10 mouse cellular contexts compared by ENCODE assay signal in genomic region chr2:13398551-13398950, GRCm38 (mm10).
A peak's percentile ranks its signal among the peaks of the same experiment; 100 is the strongest.
DNase-seq lines count a peak whose midpoint lies in the region; ATAC-seq lines count a peak whose summit lies in the region.
"Had no signal": no experiment of that assay in that cellular context is flagged by ENCODE, and none has a peak within 500 bp of the region (broad histone marks: within the 10 kb centered on the region; RNA-seq: fewer than 3 reads in every experiment).

No protein-coding gene starts in this region.

- peak; percentile 91 for ATAC-seq in kidney, embryonic 14.5 days (ENCODE audit: low FRiP score, low TSS enrichment)
- peak; percentile 61; the same call in 1 of the 2 replicates for ATAC-seq in embryonic facial prominence, embryonic 11.5 days (replicated peaks; ENCODE audit: insufficient number of reproducible peaks, low FRiP score, low TSS enrichment, low read depth)
- peak; percentile 69 for ATAC-seq in forebrain, embryonic 16.5 days
- peak; percentile 43; the same call in 1 of the 2 replicates for ATAC-seq in midbrain, embryonic 14.5 days (ENCODE audit: low FRiP score, low TSS enrichment)
- no peak for ATAC-seq in intestine, embryonic 16.5 days

- no peaks in the 10 kb centered on the region for H3K27me3 ChIP-seq in kidney, embryonic 14.5 days (ENCODE audit: control insufficient read depth, insufficient read depth, low read length)
- H3K27me3 ChIP-seq in embryonic facial prominence, embryonic 11.5 days (ENCODE audit: control insufficient read depth, insufficient read depth, low read length), result no peaks in the 10 kb centered on the region
- no peaks in the 10 kb centered on the region for H3K27me3 ChIP-seq in forebrain, embryonic 16.5 days (replicated peaks; ENCODE audit: control insufficient read depth, insufficient read depth, low read length)
- H3K27me3 ChIP-seq in midbrain, embryonic 14.5 days (ENCODE audit: control insufficient read depth, insufficient read depth, low read length), result no peaks in the 10 kb centered on the region
- no peaks in the 10 kb centered on the region for H3K27me3 ChIP-seq in intestine, embryonic 16.5 days (replicated peaks; ENCODE audit: control insufficient read depth, insufficient read depth, low read length)
- H3K27me3 ChIP-seq: embryonic facial prominence, embryonic 15.5 days had no signal

- no peaks in the 10 kb centered on the region for H3K9me3 ChIP-seq in kidney, embryonic 14.5 days (ENCODE audit: control insufficient read depth, low read length)
- no peaks in the 10 kb centered on the region for H3K9me3 ChIP-seq in embryonic facial prominence, embryonic 11.5 days (replicated peaks; ENCODE audit: control insufficient read depth, low read length)
- no peaks in the 10 kb centered on the region for H3K9me3 ChIP-seq in forebrain, embryonic 16.5 days (ENCODE audit: control insufficient read depth, low read length)
- H3K9me3 ChIP-seq in midbrain, embryonic 14.5 days (ENCODE audit: control insufficient read depth, low read length), result no peaks in the 10 kb centered on the region
- H3K9me3 ChIP-seq in intestine, embryonic 16.5 days (ENCODE audit: control insufficient read depth, low read length), result no peaks in the 10 kb centered on the region
- H3K9me3 ChIP-seq: embryonic facial prominence, embryonic 15.5 days had no signal

- DNase-seq in kidney, postnatal 25 days, result no peak
- DNase-seq in embryonic facial prominence, embryonic 11.5 days (ENCODE audit: low spot score), result no peak
- no peak for DNase-seq in midbrain, embryonic 14.5 days
- DNase-seq in layer of hippocampus, adult 8-10 months (ENCODE audit: low spot score in 2 of 2), result no peak
- DNase-seq: kidney, adult 18-20 months had no signal

- H3K36me3 ChIP-seq in kidney, embryonic 14.5 days (ENCODE audit: control insufficient read depth, insufficient read depth, low read length), result no peaks in the 10 kb centered on the region
- H3K36me3 ChIP-seq in embryonic facial prominence, embryonic 11.5 days (replicated peaks; ENCODE audit: control insufficient read depth, insufficient read depth, low read depth, low read length), result no peaks in the 10 kb centered on the region
- H3K36me3 ChIP-seq in forebrain, embryonic 16.5 days (ENCODE audit: control insufficient read depth, insufficient read depth), result no peaks in the 10 kb centered on the region
- H3K36me3 ChIP-seq in midbrain, embryonic 14.5 days (ENCODE audit: control insufficient read depth, insufficient read depth, low read length), result no peaks in the 10 kb centered on the region
- no peaks in the 10 kb centered on the region for H3K36me3 ChIP-seq in intestine, embryonic 16.5 days (ENCODE audit: control insufficient read depth, insufficient read depth, low read length)
- H3K36me3 ChIP-seq: embryonic facial prominence, embryonic 15.5 days had no signal

- H3K9ac ChIP-seq in kidney, embryonic 14.5 days (ENCODE audit: low read depth, low read length), result no peak overlapping the region
- H3K9ac ChIP-seq in embryonic facial prominence, embryonic 11.5 days (replicated peaks; ENCODE audit: low read length), result no peak overlapping the region
- H3K9ac ChIP-seq in forebrain, embryonic 16.5 days (replicated peaks; ENCODE audit: low read depth, low read length), result no peak overlapping the region
- no peak overlapping the region for H3K9ac ChIP-seq in midbrain, embryonic 14.5 days (replicated peaks; ENCODE audit: low read length)
- H3K9ac ChIP-seq in intestine, embryonic 16.5 days (ENCODE audit: low read depth, low read length), result no peak overlapping the region
- H3K9ac ChIP-seq: embryonic facial prominence, embryonic 15.5 days had no signal

- H3K4me1 ChIP-seq in kidney, embryonic 14.5 days (ENCODE audit: control insufficient read depth, insufficient read depth, low read length), result peaks cover 14% of the 10 kb centered on the region
- H3K4me1 ChIP-seq in embryonic facial prominence, embryonic 11.5 days (ENCODE audit: control insufficient read depth, insufficient read depth, low read length), result no peaks in the 10 kb centered on the region
- H3K4me1 ChIP-seq in forebrain, embryonic 16.5 days (replicated peaks; ENCODE audit: control insufficient read depth, insufficient read depth, low read length), result peaks cover 7% of the 10 kb centered on the region; the same call in 1 of the 2 replicates
- peaks cover 17% of the 10 kb centered on the region for H3K4me1 ChIP-seq in midbrain, embryonic 14.5 days (ENCODE audit: control insufficient read depth, insufficient read depth, low read length)
- H3K4me1 ChIP-seq in intestine, embryonic 16.5 days (ENCODE audit: control insufficient read depth, insufficient read depth, low read length), result peaks cover 5% of the 10 kb centered on the region

- H3K4me3 ChIP-seq in kidney, embryonic 14.5 days (ENCODE audit: low read length), result no peak overlapping the region
- no peak overlapping the region for H3K4me3 ChIP-seq in embryonic facial prominence, embryonic 11.5 days (ENCODE audit: low read depth, low read length)
- H3K4me3 ChIP-seq in forebrain, embryonic 16.5 days (replicated peaks; ENCODE audit: low read length), result no peak overlapping the region
- no peak overlapping the region for H3K4me3 ChIP-seq in midbrain, embryonic 14.5 days (replicated peaks; ENCODE audit: low read depth, low read length)
- no peak overlapping the region for H3K4me3 ChIP-seq in intestine, embryonic 16.5 days (ENCODE audit: low read length)
- H3K4me3 ChIP-seq: embryonic facial prominence, embryonic 15.5 days had no signal

- 30% methylated on average over 4 of the region's 4 CpGs for WGBS in kidney, embryonic 14.5 days
- 63% methylated on average over 4 of the region's 4 CpGs for WGBS in embryonic facial prominence, embryonic 11.5 days
- WGBS in forebrain, embryonic 16.5 days, result 11% methylated on average over 4 of the region's 4 CpGs
- WGBS in midbrain, embryonic 14.5 days, result 19% methylated on average over 4 of the region's 4 CpGs
- WGBS in intestine, embryonic 16.5 days, result 61% methylated on average over 4 of the region's 4 CpGs

- no peak overlapping the region for H3K4me2 ChIP-seq in kidney, embryonic 14.5 days (replicated peaks; ENCODE audit: low read depth, low read length)
- no peak overlapping the region for H3K4me2 ChIP-seq in embryonic facial prominence, embryonic 11.5 days (ENCODE audit: low read depth, low read length)
- no peak overlapping the region for H3K4me2 ChIP-seq in forebrain, embryonic 16.5 days (ENCODE audit: low read length)
- H3K4me2 ChIP-seq in midbrain, embryonic 14.5 days (ENCODE audit: low read length), result no peak overlapping the region
- H3K4me2 ChIP-seq in intestine, embryonic 16.5 days (ENCODE audit: low read depth, low read length), result no peak overlapping the region
- H3K4me2 ChIP-seq: embryonic facial prominence, embryonic 15.5 days had no signal

- H3K27ac ChIP-seq in kidney, embryonic 14.5 days (ENCODE audit: low read depth, low read length), result peak overlapping the region; percentile 62; the same call in 1 of the 2 replicates
- H3K27ac ChIP-seq in embryonic facial prominence, embryonic 11.5 days (replicated peaks; ENCODE audit: low read depth, low read length), result no peak overlapping the region
- H3K27ac ChIP-seq in forebrain, embryonic 16.5 days (ENCODE audit: low read length), result no peak overlapping the region
- H3K27ac ChIP-seq in midbrain, embryonic 14.5 days (replicated peaks; ENCODE audit: low read depth, low read length), result no peak overlapping the region
- no peak overlapping the region for H3K27ac ChIP-seq in intestine, embryonic 16.5 days (ENCODE audit: low read length)
- H3K27ac ChIP-seq: embryonic facial prominence, embryonic 15.5 days; stomach, postnatal 0 days had no signal
